ENCODE assay signal across 8 mouse cellular contexts in genomic region chr13:55189531-55190107, GRCm38 (mm10). TPM values are rescaled to one million over a fixed set of nuclear protein-coding genes. Genes with fewer than 3 reads are reported as not detected.
A peak's percentile ranks its signal among the peaks of the same experiment; 100 is the strongest.
DNase-seq lines count a peak whose midpoint lies in the region; ATAC-seq and TF ChIP-seq lines count a peak whose summit lies in the region.

No protein-coding gene starts in this region.

- peak overlapping the region; percentile 85 for H3K27ac ChIP-seq in heart, embryonic 11.5 days (ENCODE audit: low read depth, low read length)
- peak overlapping the region; percentile 90 for H3K27ac ChIP-seq in forebrain, embryonic 15.5 days (replicated peaks)
- H3K27ac ChIP-seq in macrophage, result peak overlapping the region; percentile 60

- ATAC-seq in heart, embryonic 11.5 days (replicated peaks; ENCODE audit: insufficient number of reproducible peaks, low FRiP score, low TSS enrichment), result 0 out of 2 replicates have a peak, but pooled peaks have one; percentile 19
- no peak for ATAC-seq in forebrain, embryonic 15.5 days (replicated peaks)

- no peaks in the 10 kb centered on the region for H3K36me3 ChIP-seq in heart, embryonic 11.5 days (ENCODE audit: control insufficient read depth, insufficient read depth, low read length)
- H3K36me3 ChIP-seq in E14TG2a.4 (ENCODE audit: insufficient read depth, low read length), result no peaks in the 10 kb centered on the region
- H3K36me3 ChIP-seq in forebrain, embryonic 15.5 days, result no peaks in the 10 kb centered on the region
- no peaks in the 10 kb centered on the region for H3K36me3 ChIP-seq in macrophage (ENCODE audit: inconsistent target)

- peak overlapping the region; percentile 46 for H3K4me3 ChIP-seq in heart, embryonic 11.5 days (ENCODE audit: low read depth, low read length)
- H3K4me3 ChIP-seq in E14TG2a.4 (replicated peaks; ENCODE audit: low read length), result peak overlapping the region; percentile 70
- H3K4me3 ChIP-seq in forebrain, embryonic 15.5 days, result peak overlapping the region; percentile 52
- peak overlapping the region; percentile 54 for H3K4me3 ChIP-seq in macrophage (ENCODE audit: inconsistent target)

- H3K4me1 ChIP-seq in heart, embryonic 11.5 days (ENCODE audit: control insufficient read depth, insufficient read depth, low read length), result peaks cover 12% of the 10 kb centered on the region
- H3K4me1 ChIP-seq in E14TG2a.4 (replicated peaks; ENCODE audit: low read depth, low read length), result peaks cover 34% of the 10 kb centered on the region
- H3K4me1 ChIP-seq in forebrain, embryonic 15.5 days, result peaks cover 17% of the 10 kb centered on the region

- DNase-seq in heart, postnatal 14 days, result no peak
- DNase-seq in layer of hippocampus, adult 8-10 months (ENCODE audit: low spot score in 2 of 2), result no peak
- DNase-seq in gastrocnemius, adult 18-20 months (ENCODE audit: low spot score), result no peak
- DNase-seq in cerebellum, postnatal 36 days, result no peak

- H3K79me2 ChIP-seq in macrophage (ENCODE audit: inconsistent target), result no peaks in the 10 kb centered on the region

- H3K9me3 ChIP-seq in heart, embryonic 11.5 days (replicated peaks; ENCODE audit: control insufficient read depth, low read length), result no peaks in the 10 kb centered on the region
- H3K9me3 ChIP-seq in E14TG2a.4 (ENCODE audit: low read length), result no peaks in the 10 kb centered on the region
- H3K9me3 ChIP-seq in forebrain, embryonic 15.5 days, result no peaks in the 10 kb centered on the region

- H3K9ac ChIP-seq in heart, embryonic 11.5 days (ENCODE audit: low read depth, low read length), result peak overlapping the region; percentile 77
- H3K9ac ChIP-seq in forebrain, embryonic 15.5 days (replicated peaks), result peak overlapping the region; percentile 67

- 4% methylated on average over 12 of the region's 12 CpGs for WGBS in heart, embryonic 11.5 days (ENCODE audit: insufficient replicate concordance)
- 3% methylated on average over 12 of the region's 12 CpGs for whole genome bisulfite sequencing in forebrain, embryonic 15.5 days
- 7% methylated on average over 12 of the region's 12 CpGs for WGBS in macrophage (ENCODE audit: missing documents)

- no peaks in the 10 kb centered on the region for H3K27me3 ChIP-seq in heart, embryonic 11.5 days (ENCODE audit: control insufficient read depth, insufficient read depth, low read length)
- no peaks in the 10 kb centered on the region for H3K27me3 ChIP-seq in E14TG2a.4 (ENCODE audit: insufficient read depth, low read length)
- H3K27me3 ChIP-seq in forebrain, embryonic 15.5 days, result no peaks in the 10 kb centered on the region

- H3K4me2 ChIP-seq in heart, embryonic 11.5 days, result peak overlapping the region; percentile 84
- peak overlapping the region; percentile 77 for H3K4me2 ChIP-seq in forebrain, embryonic 15.5 days (replicated peaks)

- intact Hi-C loops in heart, postnatal 14 days (cut with DNase I), result loop anchor here (5.0 to 10.0 kb wide), 2 partner anchors 43 to 95 kb away; no protein-coding TSS in a partner anchor

- TF ChIP-seq CTCF in E14TG2a.4 (conservative IDR thresholded peaks at IDR 0.05; ENCODE audit: low read length), result no peak

RNA-seq across cellular contexts. Expression of gene Nsd1, which starts 20.0 kb away (rescaled TPM):
- polyA plus RNA-seq in heart, embryonic 11.5 days (2014; fragmentation: Nextera tagmentation; extraction: Ambion mirVana), result 41.8 and 72.1 TPM in 2 replicates
- total RNA-seq in heart, postnatal 14 days (2021), result 10 to 100 TPM; 80.5 to 85.2 TPM
- 59.3 and 59.5 TPM in 2 replicates for polyA plus RNA-seq in forebrain, embryonic 15.5 days (2015; fragmentation: Nextera tagmentation; extraction: Ambion mirVana)
- total RNA-seq in macrophage (2018; cell fraction: chromatin; rRNA removed), result 100 to 1,000 TPM in 25 of 26 experiments, 10 to 100 TPM in 1; 76.9 to 574 (median 405) TPM
- total RNA-seq in macrophage (2018; cell fraction: cytosol; rRNA removed), result 10 to 100 TPM; 25.1 to 76.0 (median 57.0) TPM
- 100 to 1,000 TPM in 22 of 26 experiments, 10 to 100 TPM in 4; 63.4 to 293 (median 182) TPM for total RNA-seq in macrophage (2018; cell fraction: nucleus; rRNA removed)
- 26.6 to 37.3 TPM (median 28.9 TPM) in 3 replicates for polyA plus RNA-seq in macrophage (2018)
- 100 to 1,000 TPM; 107 to 141 (median 129) TPM for total RNA-seq in layer of hippocampus, adult 8-10 months (2022)
- 10 to 100 TPM; 40.0 to 47.1 TPM for total RNA-seq in gastrocnemius, adult 18-20 months (2021)

RNA-seq across cellular contexts. Expression of gene Fgfr4, which starts 37.2 kb away (rescaled TPM):
- polyA plus RNA-seq in heart, embryonic 11.5 days (2014; fragmentation: Nextera tagmentation; extraction: Ambion mirVana), result 0.56 and 0.64 TPM in 2 replicates
- under 1 TPM; 0.31 to 0.39 TPM for total RNA-seq in heart, postnatal 14 days (2021)
- polyA plus RNA-seq in forebrain, embryonic 15.5 days (2015; fragmentation: Nextera tagmentation; extraction: Ambion mirVana), result 0.51 and 1.1 TPM in 2 replicates
- not detected for total RNA-seq in macrophage (2018; cell fraction: chromatin; rRNA removed)
- total RNA-seq in macrophage (2018; cell fraction: cytosol; rRNA removed), result not detected
- not detected for total RNA-seq in macrophage (2018; cell fraction: nucleus; rRNA removed)
- polyA plus RNA-seq in macrophage (2018), result not detected in 3 replicates
- 1 to 10 TPM in 1 of 4 experiments, under 1 TPM in 3; 0.37 to 1.2 (median 0.59) TPM for total RNA-seq in layer of hippocampus, adult 8-10 months (2022)
- total RNA-seq in gastrocnemius, adult 18-20 months (2021), result 1 to 10 TPM; 1.2 to 1.3 TPM

RNA-seq across cellular contexts. Expression of gene Gm17617, which starts 56.3 kb away (rescaled TPM):
- not detected in 2 replicates for polyA plus RNA-seq in heart, embryonic 11.5 days (2014; fragmentation: Nextera tagmentation; extraction: Ambion mirVana)
- not detected for total RNA-seq in heart, postnatal 14 days (2021)
- not detected in 2 replicates for polyA plus RNA-seq in forebrain, embryonic 15.5 days (2015; fragmentation: Nextera tagmentation; extraction: Ambion mirVana)
- not detected for total RNA-seq in macrophage (2018; cell fraction: chromatin; rRNA removed)
- total RNA-seq in macrophage (2018; cell fraction: cytosol; rRNA removed), result not detected
- total RNA-seq in macrophage (2018; cell fraction: nucleus; rRNA removed), result not detected
- polyA plus RNA-seq in macrophage (2018), result not detected in 3 replicates
- total RNA-seq in layer of hippocampus, adult 8-10 months (2022), result not detected
- total RNA-seq in gastrocnemius, adult 18-20 months (2021), result not detected
